Mouse (Mus musculus): ENCODE measurements around the gene Mff.

- TF ChIP-seq CTCF (IDR thresholded peaks at IDR 0.05; ENCODE audit: low read depth) (no peak), EP300 (optimal IDR thresholded peaks at IDR 0.05) (no peak)
Observed at GRCm38 (mm10) chr1:82801105-82801783, 76.6 kb downstream of the Mff start.
